Mouse (Mus musculus): ENCODE measurements at regions not wholly inside any gene's neighbourhood (a gene's known extent, or its start where the extent isn't known, plus 50 kb on each side); places are given as distances from the start of the nearest gene placed in this dataset.

DNA sequence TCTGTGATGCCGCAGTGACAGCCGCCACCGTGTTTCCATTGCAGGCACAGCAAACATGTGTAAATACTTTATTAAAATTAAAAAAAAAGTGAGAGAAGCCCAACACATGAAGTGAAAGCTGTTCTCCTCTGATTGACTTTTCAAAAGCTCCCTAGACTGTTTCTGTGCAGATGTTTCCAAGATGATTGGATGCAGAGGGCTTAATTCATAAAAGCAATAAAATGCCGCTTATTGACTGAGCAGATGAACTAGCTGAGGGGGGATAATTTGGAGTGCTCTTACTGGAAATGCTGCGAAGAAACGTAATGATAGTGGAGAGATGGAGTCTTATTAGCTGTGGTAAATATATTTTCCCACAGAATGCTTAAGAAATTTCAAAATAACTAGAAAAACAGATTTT is 170.4 kb downstream of the Rnf144a start:
- in situ Hi-C loops (cut with MboI; ENCODE audit: low pct_unique_long_range_greater_than_20kb in 1 of 2, low sequenced_read_pairs in 2 of 2, unreplicated experiment in 1 of 2) = no loop called here

GRCm38 (mm10) chr12:26227557-26228020 is 187.5 kb downstream of the Rnf144a start:
- in situ Hi-C loops (cut with MboI; ENCODE audit: low pct_unique_long_range_greater_than_20kb in 1 of 2, low sequenced_read_pairs in 2 of 2, unreplicated experiment in 1 of 2) = no loop called here

- in situ Hi-C loops (cut with MboI; ENCODE audit: low pct_unique_long_range_greater_than_20kb in 1 of 2, low sequenced_read_pairs in 2 of 2, unreplicated experiment in 1 of 2) = no loop called here
Measured at GRCm38 (mm10) chr12:26226363-26226762, 188.7 kb downstream of the Rnf144a start.

DNA sequence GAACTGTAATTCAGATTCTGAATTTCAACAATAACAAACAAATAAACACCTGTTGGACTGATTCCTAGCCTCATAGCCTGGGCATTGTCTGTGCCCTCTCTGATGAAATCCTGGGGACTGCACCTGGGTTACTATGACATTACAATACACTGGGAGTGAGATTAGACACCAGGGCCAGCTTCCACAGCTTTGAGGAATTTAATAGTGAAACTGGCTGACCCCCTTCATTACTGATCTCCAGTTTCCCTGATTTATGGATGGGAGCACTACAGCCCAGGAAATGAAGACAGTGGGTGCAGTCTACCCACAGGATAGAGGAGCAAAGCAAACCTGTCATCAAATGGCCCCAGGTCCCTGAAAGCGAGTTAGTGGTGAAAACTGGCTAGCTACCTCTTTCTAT is 202.6 kb downstream of the Rnf144a start:
- in situ Hi-C loops (cut with MboI; ENCODE audit: low pct_unique_long_range_greater_than_20kb in 1 of 2, low sequenced_read_pairs in 2 of 2, unreplicated experiment in 1 of 2) = no loop called here

- in situ Hi-C loops (cut with MboI; ENCODE audit: low pct_unique_long_range_greater_than_20kb in 1 of 2, low sequenced_read_pairs in 2 of 2, unreplicated experiment in 1 of 2) = no loop called here
Measured at GRCm38 (mm10) chr12:26211423-26211822, 203.6 kb downstream of the Rnf144a start.

- in situ Hi-C loops (cut with MboI; ENCODE audit: low pct_unique_long_range_greater_than_20kb in 1 of 2, low sequenced_read_pairs in 2 of 2, unreplicated experiment in 1 of 2) = no loop called here
Measured at GRCm38 (mm10) chr12:26206751-26207150, 208.3 kb downstream of the Rnf144a start.

DNA sequence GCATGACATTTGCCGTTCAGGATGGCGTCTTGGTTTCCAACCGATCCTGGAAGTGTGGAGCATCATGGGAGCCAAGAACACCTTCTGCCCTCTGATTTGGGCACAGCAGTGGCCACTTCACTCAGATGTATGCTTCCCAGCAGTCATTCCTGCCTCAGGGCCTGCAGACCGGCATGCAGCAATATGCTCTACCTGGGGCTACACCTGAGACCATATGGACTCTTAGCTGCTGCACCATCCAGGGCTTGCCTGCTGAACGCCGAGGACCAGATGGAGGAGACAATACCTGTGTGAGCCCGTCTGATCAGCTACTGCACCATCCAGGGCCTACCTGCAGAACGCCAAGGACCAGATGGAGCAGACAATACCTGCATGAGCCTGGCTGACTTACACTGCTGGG is 209.0 kb downstream of the Rnf144a start:
- in situ Hi-C loops (cut with MboI; ENCODE audit: low pct_unique_long_range_greater_than_20kb in 1 of 2, low sequenced_read_pairs in 2 of 2, unreplicated experiment in 1 of 2) = no loop called here

GRCm38 (mm10) chr12:26191982-26192576 is 223.0 kb downstream of the Rnf144a start:
- in situ Hi-C loops (cut with MboI; ENCODE audit: low pct_unique_long_range_greater_than_20kb in 1 of 2, low sequenced_read_pairs in 2 of 2, unreplicated experiment in 1 of 2) = no loop called here

DNA sequence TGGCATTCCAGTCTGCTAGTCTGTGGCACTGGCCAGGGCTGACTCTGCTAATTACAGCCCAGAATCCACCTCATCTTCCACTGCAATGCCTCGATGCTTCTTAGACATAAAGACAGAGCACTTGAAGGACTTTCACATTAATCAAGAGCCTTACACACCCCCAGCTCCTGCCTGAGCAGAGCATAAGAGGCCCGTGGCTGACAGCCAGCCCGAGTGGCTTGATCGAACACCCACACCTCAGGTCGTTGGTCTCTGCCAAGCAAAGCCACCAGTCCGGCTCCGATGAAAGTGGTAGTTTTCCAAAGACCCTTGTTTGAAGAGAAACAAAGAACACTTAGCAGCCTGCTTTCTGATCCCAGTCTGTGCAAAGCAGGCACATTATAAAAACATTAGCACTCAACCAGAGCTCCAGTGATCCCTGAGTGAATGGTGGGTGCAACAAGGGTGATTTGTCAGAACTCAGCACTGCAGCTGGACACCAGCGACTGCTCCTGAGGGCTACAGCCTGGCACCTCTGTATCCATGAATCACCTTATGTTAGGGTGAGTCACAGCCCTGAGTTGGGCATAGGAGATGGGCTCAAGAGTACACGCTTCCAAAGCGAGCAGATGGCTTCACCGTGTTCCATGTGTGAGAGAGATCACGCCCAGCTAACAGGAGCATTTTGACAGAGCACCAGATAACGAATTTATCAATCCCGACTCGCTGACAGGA is 223.6 kb downstream of the Rnf144a start:
- in situ Hi-C loops (cut with MboI; ENCODE audit: low pct_unique_long_range_greater_than_20kb in 1 of 2, low sequenced_read_pairs in 2 of 2, unreplicated experiment in 1 of 2) = no loop called here

GRCm38 (mm10) chr12:26188996-26189395 is 226.1 kb downstream of the Rnf144a start:
- in situ Hi-C loops (cut with MboI; ENCODE audit: low pct_unique_long_range_greater_than_20kb in 1 of 2, low sequenced_read_pairs in 2 of 2, unreplicated experiment in 1 of 2) = no loop called here

DNA sequence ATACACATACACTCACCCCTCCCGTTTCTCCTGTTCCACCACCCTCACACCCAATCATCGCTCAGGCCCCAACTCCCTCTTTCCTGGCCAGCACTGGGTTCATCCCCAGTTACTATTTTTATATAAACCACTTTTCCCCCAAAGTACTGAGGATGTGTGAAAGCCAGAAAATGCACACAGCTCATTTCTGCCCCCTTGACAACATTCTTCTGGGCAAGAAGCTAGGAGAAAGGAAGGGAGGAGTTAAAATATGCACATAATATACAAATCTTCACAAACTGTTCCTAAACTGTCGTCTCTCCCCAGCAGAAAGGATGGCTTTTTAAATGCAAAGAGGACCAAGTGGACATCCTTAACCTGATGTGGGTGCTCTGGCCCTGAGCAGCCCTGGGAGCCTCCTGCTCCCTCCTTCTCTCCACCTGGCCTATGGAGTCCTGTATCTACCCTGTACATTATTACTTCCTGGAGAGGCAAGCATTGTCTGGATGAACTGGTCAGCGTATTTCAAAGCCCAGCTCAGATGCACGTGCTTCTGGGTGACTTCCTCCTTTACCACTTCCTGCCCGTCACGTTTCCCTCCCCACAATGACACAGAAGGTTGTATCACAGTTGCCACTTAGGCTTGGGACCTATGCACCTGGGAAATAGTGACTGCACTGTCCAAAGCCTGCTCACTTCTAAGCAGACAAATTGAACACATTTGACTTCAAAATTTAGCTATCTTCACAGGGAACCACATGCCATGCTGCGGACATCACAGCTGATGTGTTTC is 227.8 kb downstream of the Rnf144a start:
- in situ Hi-C loops (cut with MboI; ENCODE audit: low pct_unique_long_range_greater_than_20kb in 1 of 2, low sequenced_read_pairs in 2 of 2, unreplicated experiment in 1 of 2) = no loop called here

DNA sequence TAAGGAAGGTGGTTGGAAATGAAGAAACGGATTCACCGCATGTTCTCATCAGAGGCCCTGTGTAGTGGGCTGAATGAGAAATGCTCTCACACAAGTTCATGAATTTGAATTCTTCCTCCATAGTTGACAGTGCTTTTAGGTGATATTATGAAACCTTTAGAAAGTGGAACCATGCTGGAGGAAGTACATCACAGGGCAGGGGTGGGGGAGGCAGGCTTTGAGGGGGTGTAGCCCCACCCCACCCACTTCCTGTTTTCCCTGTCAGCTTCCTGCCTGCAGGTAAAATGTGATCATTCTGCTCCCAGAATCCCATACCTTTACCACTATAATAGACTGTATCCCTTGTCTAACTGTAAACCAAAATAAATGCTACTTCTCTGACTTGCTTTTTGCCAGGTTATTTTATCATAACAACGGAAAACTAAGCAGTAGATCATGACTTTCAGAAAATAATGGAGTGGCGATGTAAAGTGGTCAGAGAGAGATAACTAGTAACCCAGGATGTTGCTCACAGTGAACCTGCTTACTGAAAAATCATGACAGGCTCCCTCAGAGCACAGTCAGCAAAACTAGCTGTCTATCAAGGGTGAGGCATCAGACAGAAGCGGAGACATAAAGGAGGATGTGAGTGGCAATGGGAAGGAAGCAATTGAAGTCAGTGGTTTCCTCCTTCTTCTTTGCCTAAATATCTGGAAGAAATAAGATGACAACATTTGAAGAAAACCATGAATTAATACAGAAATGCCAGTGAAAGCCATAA is 230.2 kb downstream of the Rnf144a start:
- in situ Hi-C loops (cut with MboI; ENCODE audit: low pct_unique_long_range_greater_than_20kb in 1 of 2, low sequenced_read_pairs in 2 of 2, unreplicated experiment in 1 of 2) = no loop called here

- in situ Hi-C loops (cut with MboI; ENCODE audit: low pct_unique_long_range_greater_than_20kb in 1 of 2, low sequenced_read_pairs in 2 of 2, unreplicated experiment in 1 of 2) = no loop called here
Measured at GRCm38 (mm10) chr12:26183021-26183420, 232.0 kb downstream of the Rnf144a start.

GRCm38 (mm10) chr12:26180846-26181245 is 234.2 kb downstream of the Rnf144a start:
- in situ Hi-C loops (cut with MboI; ENCODE audit: low pct_unique_long_range_greater_than_20kb in 1 of 2, low sequenced_read_pairs in 2 of 2, unreplicated experiment in 1 of 2) = no loop called here

- in situ Hi-C loops (cut with MboI; ENCODE audit: low pct_unique_long_range_greater_than_20kb in 1 of 2, low sequenced_read_pairs in 2 of 2, unreplicated experiment in 1 of 2) = no loop called here
Measured at GRCm38 (mm10) chr12:26176231-26176662, 238.8 kb downstream of the Rnf144a start.

GRCm38 (mm10) chr12:26163416-26163815 is 251.6 kb downstream of the Rnf144a start:
- in situ Hi-C loops (cut with MboI; ENCODE audit: low pct_unique_long_range_greater_than_20kb in 1 of 2, low sequenced_read_pairs in 2 of 2, unreplicated experiment in 1 of 2) = no loop called here

GRCm38 (mm10) chr12:26160861-26161615 is 254.0 kb downstream of the Rnf144a start:
- in situ Hi-C loops (cut with MboI; ENCODE audit: low pct_unique_long_range_greater_than_20kb in 1 of 2, low sequenced_read_pairs in 2 of 2, unreplicated experiment in 1 of 2) = no loop called here

DNA sequence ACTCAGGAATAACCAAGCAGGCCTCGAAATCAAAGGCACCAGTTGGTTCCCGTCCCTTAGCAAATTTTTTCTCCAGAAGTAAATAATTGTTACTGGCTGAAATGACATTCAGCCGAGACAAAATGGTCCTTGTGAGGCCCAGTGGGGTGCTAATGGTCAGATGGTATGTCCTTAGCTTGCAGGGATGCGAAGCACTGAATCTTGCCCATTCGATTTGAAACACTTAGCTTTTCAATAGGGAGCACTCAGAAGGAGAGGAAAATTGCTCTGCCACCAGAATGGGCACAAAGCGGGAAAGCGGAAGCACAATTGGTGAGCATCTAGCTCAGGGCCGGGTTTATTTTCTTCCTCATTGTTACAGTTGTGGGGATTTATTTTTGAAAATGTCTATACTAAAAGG is 262.1 kb downstream of the Rnf144a start:
- in situ Hi-C loops (cut with MboI; ENCODE audit: low pct_unique_long_range_greater_than_20kb in 1 of 2, low sequenced_read_pairs in 2 of 2, unreplicated experiment in 1 of 2) = no loop called here
